Mouse (Mus musculus): ENCODE measurements around the gene Grin2c. TPM values are rescaled to one million over a fixed set of nuclear protein-coding genes. Genes with fewer than 3 reads are reported as not detected.

The Grin2c gene
- polyA plus RNA-seq, 1 experiment = not detected

DNA sequence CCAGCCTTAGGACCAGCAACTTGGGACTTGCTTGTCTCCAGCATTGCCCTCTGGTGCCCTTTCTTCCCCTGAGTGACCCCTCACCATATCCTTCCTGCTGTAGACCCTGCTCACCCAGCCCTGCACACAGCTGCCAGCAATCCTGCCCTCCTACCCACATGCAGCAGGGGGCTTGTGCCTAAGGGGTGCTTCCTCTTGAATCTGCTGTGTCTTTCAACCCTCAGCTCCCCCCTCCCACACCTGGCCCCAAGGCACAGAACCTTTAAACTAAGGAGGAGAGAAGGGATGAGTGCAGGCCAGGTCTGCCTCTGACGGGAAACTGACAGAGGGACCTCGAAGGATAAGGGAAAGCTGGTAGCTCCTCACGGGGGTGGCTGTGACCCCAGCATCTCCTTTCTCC, 24.3 kb downstream of the Grin2c start:
- no peak overlapping the region for H3K4me3 ChIP-seq (ENCODE audit: insufficient read depth, poor library complexity, severe bottlenecking)
- H3K79me2 ChIP-seq (ENCODE audit: control insufficient read depth, insufficient read depth) = no peaks in the 10 kb centered on the region
- H3K79me3 ChIP-seq (ENCODE audit: low read depth) = no peaks in the 10 kb centered on the region
- no peaks in the 10 kb centered on the region for H3K36me3 ChIP-seq (ENCODE audit: control insufficient read depth, insufficient read depth)
- TF ChIP-seq CTCF (IDR thresholded peaks at IDR 0.05; ENCODE audit: control insufficient read depth, insufficient read depth, insufficient read length) (no peak), USF1 (IDR thresholded peaks at IDR 0.05; ENCODE audit: low read depth) (no peak), MYOG (IDR thresholded peaks at IDR 0.05; ENCODE audit: control insufficient read depth, extremely low read depth, insufficient read length) (no peak), FOSL1 (IDR thresholded peaks at IDR 0.05; ENCODE audit: insufficient read depth, low read length, poor library complexity, severe bottlenecking) (no peak)
- H3ac ChIP-seq (ENCODE audit: control insufficient read depth, insufficient read length, low read depth) = no peak overlapping the region
- H3K27me3 ChIP-seq (ENCODE audit: control insufficient read depth, insufficient read depth, insufficient read length) = no peaks in the 10 kb centered on the region

DNA sequence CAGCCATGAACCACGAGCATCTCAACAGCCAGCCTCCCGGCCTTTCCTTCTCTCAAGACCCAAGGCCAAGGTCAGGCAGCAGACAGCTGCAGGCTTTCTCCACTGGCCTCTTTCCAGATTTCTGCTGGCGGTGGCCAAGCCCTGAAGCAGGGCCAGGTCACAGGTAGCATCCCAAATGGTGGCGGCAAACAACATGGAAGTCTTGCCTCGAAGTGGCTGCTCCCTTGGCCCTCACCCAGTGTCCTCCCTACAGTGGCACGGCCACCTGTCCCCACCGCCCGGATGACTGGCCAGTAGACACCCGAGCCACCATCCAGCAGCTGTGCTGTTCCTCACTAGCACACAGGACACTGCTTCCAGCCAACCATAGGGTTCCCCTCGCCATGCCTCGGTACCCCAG, 25.6 kb downstream of the Grin2c start:
- H3K79me2 ChIP-seq (ENCODE audit: control insufficient read depth, insufficient read depth) = no peaks in the 10 kb centered on the region
- H3K79me3 ChIP-seq (ENCODE audit: low read depth) = no peaks in the 10 kb centered on the region
- no peak overlapping the region for H3K4me3 ChIP-seq (ENCODE audit: insufficient read depth, poor library complexity, severe bottlenecking)
- H3K27me3 ChIP-seq (ENCODE audit: control insufficient read depth, insufficient read depth, insufficient read length) = no peaks in the 10 kb centered on the region
- TF ChIP-seq FOSL1 (IDR thresholded peaks at IDR 0.05; ENCODE audit: insufficient read depth, low read length, poor library complexity, severe bottlenecking) (no peak), MYOG (IDR thresholded peaks at IDR 0.05; ENCODE audit: control insufficient read depth, extremely low read depth, insufficient read length) (no peak), MAX (IDR thresholded peaks at IDR 0.05) (no peak)
- no peak overlapping the region for H3ac ChIP-seq (ENCODE audit: control insufficient read depth, insufficient read length, low read depth)
- H3K36me3 ChIP-seq (ENCODE audit: control insufficient read depth, insufficient read depth) = no peaks in the 10 kb centered on the region

DNA sequence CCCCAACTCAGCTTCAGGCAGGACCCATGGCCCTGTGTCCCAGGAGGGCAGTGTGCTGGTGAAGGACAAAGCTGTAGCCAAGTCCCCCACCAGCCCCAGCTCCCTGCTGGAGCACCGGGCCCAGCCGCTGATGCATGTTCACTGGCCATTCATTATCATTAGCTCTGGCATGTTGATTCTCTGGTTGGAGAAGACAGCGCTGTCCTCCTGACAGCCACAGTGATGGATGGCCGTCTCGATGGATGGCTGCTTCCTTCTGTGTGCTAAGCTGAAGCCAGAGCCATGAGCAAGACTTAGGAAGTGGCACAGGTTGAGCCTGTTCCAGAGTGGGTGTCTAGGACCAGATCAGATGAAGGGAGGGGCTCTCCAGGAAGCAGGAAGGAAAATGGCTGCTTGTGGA, 30.5 kb downstream of the Grin2c start:
- Histone ChIP-seq H3K4me3 (ENCODE audit: insufficient read depth, poor library complexity, severe bottlenecking) (no peak overlapping the region), H3K79me3 (ENCODE audit: low read depth) (no peaks in the 10 kb centered on the region), H3K27me3 (ENCODE audit: control insufficient read depth, insufficient read depth, insufficient read length) (no peaks in the 10 kb centered on the region), H3K79me2 (ENCODE audit: control insufficient read depth, insufficient read depth) (no peaks in the 10 kb centered on the region), H3ac (ENCODE audit: control insufficient read depth, insufficient read length, low read depth) (no peak overlapping the region), H3K36me3 (ENCODE audit: control insufficient read depth, insufficient read depth) (no peaks in the 10 kb centered on the region)
- TF ChIP-seq USF1 (IDR thresholded peaks at IDR 0.05; ENCODE audit: low read depth) = no peak
- no peak for TF ChIP-seq CTCF (IDR thresholded peaks at IDR 0.05; ENCODE audit: control insufficient read depth, insufficient read depth, insufficient read length)
- TF ChIP-seq MAX (IDR thresholded peaks at IDR 0.05) = no peak
- TF ChIP-seq MYOD1 (IDR thresholded peaks at IDR 0.05; ENCODE audit: control insufficient read depth, insufficient read length, low read depth) = no peak
- no peak for TF ChIP-seq MYOG (IDR thresholded peaks at IDR 0.05; ENCODE audit: control insufficient read depth, extremely low read depth, insufficient read length)
- no peak for TF ChIP-seq CEBPB (IDR thresholded peaks at IDR 0.05; ENCODE audit: low read depth)
- no peak for TF ChIP-seq FOSL1 (IDR thresholded peaks at IDR 0.05; ENCODE audit: insufficient read depth, low read length, poor library complexity, severe bottlenecking)

DNA sequence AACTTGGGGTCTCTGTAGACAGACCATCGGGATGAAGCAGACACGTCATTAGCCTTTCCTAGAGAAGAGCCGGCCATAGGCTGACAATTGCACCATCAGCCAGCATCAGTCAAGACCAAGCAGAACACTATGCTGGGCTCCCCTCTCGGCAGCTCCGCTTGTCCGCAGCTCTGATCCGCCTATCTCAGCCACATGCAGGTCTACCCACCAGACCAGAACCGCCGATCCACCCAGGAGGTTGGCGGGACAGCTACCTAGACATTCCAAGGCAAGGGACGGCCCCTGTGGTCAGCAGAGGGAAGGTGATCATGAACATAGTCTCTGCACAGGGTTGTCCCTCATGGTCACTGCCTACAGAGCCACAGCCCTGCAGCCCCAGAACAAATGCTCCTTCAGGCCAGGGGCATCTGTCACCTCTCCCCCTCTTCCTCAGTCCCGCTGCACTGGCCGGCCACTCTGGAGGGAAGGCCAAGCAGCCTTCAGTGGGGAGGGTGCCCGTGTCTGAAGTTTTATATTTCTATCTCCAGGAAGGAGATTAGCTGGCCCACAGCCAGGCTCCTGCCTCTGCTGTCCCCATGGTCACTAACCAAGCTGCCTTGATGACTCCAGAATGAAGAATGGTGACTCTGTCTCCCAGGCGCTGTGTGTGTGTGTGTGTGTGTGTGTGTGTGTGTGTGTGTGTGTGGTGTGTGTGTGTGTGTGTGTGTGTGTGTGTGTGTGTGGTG, 32.6 kb downstream of the Grin2c start:
- H3K79me2 ChIP-seq (ENCODE audit: control insufficient read depth, insufficient read depth) = no peaks in the 10 kb centered on the region
- TF ChIP-seq MYOD1 (IDR thresholded peaks at IDR 0.05; ENCODE audit: control insufficient read depth, insufficient read length, low read depth) = no peak
- no peak for TF ChIP-seq USF1 (IDR thresholded peaks at IDR 0.05; ENCODE audit: low read depth)
- TF ChIP-seq CTCF (IDR thresholded peaks at IDR 0.05; ENCODE audit: control insufficient read depth, insufficient read depth, insufficient read length) = no peak
- TF ChIP-seq CEBPB (IDR thresholded peaks at IDR 0.05; ENCODE audit: low read depth) = no peak
- no peak for TF ChIP-seq MYOG (IDR thresholded peaks at IDR 0.05; ENCODE audit: control insufficient read depth, extremely low read depth, insufficient read length)
- TF ChIP-seq FOSL1 (IDR thresholded peaks at IDR 0.05; ENCODE audit: insufficient read depth, low read length, poor library complexity, severe bottlenecking) = no peak
- no peak for TF ChIP-seq MAX (IDR thresholded peaks at IDR 0.05)
- H3K27me3 ChIP-seq (ENCODE audit: control insufficient read depth, insufficient read depth, insufficient read length) = no peaks in the 10 kb centered on the region
- no peaks in the 10 kb centered on the region for H3K36me3 ChIP-seq (ENCODE audit: control insufficient read depth, insufficient read depth)
- no peaks in the 10 kb centered on the region for H3K79me3 ChIP-seq (ENCODE audit: low read depth)
- no peak overlapping the region for H3ac ChIP-seq (ENCODE audit: control insufficient read depth, insufficient read length, low read depth)
- H3K4me3 ChIP-seq (ENCODE audit: insufficient read depth, poor library complexity, severe bottlenecking) = no peak overlapping the region

DNA sequence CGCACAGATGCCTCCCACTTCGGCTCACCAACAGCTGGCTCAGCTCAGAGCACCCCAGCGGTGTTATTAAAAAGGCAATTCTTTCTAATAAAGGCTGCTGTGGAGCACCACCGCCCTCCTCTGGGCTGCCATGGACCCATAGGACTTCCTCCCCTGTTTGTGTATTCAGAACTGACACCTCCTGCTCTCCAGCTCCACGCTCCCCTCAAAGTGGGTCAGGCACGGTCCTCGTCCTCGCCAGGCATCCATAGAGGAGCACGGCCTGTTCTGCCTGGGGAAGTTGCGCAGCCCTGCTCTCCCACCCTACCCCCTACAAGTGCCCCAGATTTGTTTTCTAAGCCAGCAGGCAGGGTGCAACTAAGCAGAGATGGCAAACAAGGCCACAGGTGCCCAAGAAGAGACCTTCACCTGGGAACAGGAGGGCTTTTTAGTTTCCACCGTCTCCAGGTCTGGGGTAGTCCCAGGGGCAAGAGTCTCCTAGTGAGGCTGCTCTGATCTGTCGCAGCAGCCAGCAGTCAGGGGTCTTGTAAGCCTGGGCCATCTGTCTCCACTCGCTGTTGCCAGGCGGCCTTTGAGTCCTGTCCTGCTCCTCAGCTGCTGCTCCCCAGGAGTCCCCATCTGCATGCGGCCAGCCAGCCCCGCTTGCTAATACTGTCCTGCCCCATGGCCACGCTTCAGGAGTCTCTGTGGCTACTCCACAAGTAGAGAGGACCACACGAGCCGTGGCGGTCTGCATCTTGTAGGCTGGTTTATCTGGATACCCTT, 33.3 kb downstream of the Grin2c start:
- no peak overlapping the region for H3K4me3 ChIP-seq (ENCODE audit: insufficient read depth, poor library complexity, severe bottlenecking)
- H3K36me3 ChIP-seq (ENCODE audit: control insufficient read depth, insufficient read depth) = no peaks in the 10 kb centered on the region
- H3K79me2 ChIP-seq (ENCODE audit: control insufficient read depth, insufficient read depth) = no peaks in the 10 kb centered on the region
- no peaks in the 10 kb centered on the region for H3K27me3 ChIP-seq (ENCODE audit: control insufficient read depth, insufficient read depth, insufficient read length)
- TF ChIP-seq USF1 (IDR thresholded peaks at IDR 0.05; ENCODE audit: low read depth) = no peak
- TF ChIP-seq MYOG (IDR thresholded peaks at IDR 0.05; ENCODE audit: control insufficient read depth, extremely low read depth, insufficient read length) = no peak
- no peak for TF ChIP-seq CTCF (IDR thresholded peaks at IDR 0.05; ENCODE audit: control insufficient read depth, insufficient read depth, insufficient read length)
- no peak for TF ChIP-seq MAX (IDR thresholded peaks at IDR 0.05)
- no peak for TF ChIP-seq FOSL1 (IDR thresholded peaks at IDR 0.05; ENCODE audit: insufficient read depth, low read length, poor library complexity, severe bottlenecking)
- no peak for TF ChIP-seq CEBPB (IDR thresholded peaks at IDR 0.05; ENCODE audit: low read depth)
- TF ChIP-seq MYOD1 (IDR thresholded peaks at IDR 0.05; ENCODE audit: control insufficient read depth, insufficient read length, low read depth) = no peak
- H3K79me3 ChIP-seq (ENCODE audit: low read depth) = no peaks in the 10 kb centered on the region
- no peak overlapping the region for H3ac ChIP-seq (ENCODE audit: control insufficient read depth, insufficient read length, low read depth)
